Mouse (Mus musculus): Measurements from ENCODE around the gene Peak1.

DNA sequence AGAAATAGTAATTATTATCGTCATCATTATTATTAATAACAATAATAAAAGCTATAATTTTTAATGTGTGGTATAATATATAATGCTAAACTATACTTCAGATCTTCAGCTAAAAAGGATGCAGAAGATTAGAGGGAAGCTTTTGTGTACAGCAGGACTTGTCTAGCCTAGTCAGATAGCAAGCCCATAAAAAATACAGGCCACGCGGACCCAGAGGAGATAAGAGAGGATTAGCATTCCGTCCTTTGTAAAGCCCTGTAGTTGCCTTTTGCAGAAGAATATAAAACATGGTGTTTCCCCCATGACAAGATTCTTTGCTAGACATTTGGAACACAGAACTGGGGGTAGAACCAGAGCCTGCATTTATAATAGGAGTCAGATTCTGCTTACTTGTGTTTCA, 13.2 kb downstream of the Peak1 start:
- no peak for TF ChIP-seq POLR2A (IDR thresholded peaks at IDR 0.05; ENCODE audit: control insufficient read depth, low read depth, low read length)
- no peak for TF ChIP-seq CTCF (IDR thresholded peaks at IDR 0.05; ENCODE audit: control insufficient read depth, insufficient read depth, insufficient replicate concordance, low read depth, low read length)

All from testis, adult 2 months (tissue).